Mouse (Mus musculus): ENCODE data around the gene Bbx.
A peak's percentile ranks its signal among the peaks of the same experiment; 100 is the strongest.

The Bbx gene

DNA sequence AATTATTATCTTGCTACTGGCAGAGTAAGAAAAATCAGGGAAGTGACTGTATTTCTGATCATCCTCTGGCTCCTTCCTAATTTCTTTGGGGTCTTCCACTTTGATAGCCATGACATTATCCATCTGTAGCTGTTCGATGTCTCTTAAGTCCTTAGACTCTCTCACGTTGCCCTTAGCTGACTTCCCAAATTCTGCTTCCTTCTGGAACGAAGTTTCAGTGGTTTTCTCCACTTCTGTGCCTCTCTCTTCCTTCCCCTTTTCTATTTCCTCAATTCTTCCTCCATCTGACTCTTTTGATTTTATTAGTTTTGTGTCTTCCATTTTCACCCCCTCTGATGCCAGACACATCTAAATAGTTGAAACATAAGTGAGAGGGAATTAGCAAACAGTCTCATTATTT is 207.2 kb downstream of the Bbx start:
- no peak for DNase-seq

DNA sequence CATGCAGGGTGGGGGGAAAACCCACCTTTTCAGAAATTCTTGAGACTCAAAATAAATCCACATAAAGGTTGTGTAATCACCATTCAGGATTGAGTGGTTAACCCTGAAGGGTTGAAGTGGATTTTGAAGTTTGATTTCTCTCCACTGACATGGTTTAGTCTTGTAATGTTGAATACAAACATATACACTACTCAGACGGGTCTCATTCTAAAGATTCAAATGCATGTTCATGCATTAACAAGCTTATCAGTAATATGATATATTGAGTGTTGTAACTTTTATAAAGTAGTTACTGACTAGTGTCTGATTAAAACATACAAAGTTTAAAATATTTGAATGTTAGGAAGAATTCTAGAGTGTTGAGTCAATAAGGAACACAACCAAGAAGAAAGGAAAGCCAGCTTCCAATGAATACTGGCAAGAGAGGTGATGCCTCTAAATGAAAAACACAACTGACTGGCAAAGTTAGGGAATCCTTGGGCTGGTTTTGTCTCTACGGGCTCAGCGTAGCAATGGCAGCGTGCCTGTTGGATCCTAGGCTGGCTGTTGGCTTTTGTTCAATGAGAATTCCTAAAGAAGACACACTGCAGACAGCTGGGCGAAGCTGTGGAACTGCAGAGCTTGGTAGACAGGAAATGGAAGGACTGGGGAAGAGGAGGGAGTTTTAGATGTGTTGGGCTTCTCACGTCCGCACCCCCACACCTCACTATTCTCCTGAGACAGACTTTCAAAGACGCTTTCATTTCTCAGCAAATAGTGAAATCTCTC is 211.3 kb downstream of the Bbx start:
- DNase-seq, result peak; percentile 33

DNA sequence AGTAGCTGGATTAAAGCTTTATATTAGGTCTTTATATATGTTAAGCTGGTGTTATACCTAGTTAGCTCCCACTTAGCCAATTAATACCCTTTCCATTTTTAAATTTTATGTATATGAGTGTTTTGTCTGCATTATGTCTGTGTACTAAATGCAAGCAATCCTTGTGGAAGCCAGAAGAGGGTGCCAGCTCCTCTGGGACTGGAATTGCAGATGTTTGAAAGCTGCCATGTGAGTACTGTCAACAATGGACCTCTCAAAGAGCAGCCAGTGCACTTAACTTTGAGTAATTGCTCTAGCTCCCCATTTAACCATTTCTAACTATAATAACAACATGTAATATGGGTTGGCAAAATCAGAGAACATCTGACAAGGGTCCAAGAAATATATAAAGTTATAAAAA is 215.1 kb downstream of the Bbx start:
- DNase-seq, result no peak

DNA sequence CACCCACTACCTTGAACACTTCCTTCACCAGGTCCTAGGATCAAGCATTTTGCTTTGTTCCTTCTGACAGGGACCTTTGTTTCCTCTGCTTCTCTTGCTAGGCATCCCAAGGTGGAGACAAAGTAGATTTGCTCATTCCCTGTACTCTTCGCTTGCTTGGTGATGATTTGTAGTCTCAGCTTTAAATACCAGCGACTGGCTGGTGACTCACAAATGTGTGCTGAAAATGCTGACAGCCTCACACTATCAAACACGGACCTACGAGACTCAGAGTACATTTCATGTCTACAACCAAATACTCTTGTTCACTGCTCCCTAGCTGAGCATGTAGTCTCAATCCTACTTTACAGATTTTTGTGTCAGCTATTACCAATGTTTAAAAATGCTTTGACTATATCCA is 220.5 kb downstream of the Bbx start:
- peak; percentile 37 for DNase-seq

DNA sequence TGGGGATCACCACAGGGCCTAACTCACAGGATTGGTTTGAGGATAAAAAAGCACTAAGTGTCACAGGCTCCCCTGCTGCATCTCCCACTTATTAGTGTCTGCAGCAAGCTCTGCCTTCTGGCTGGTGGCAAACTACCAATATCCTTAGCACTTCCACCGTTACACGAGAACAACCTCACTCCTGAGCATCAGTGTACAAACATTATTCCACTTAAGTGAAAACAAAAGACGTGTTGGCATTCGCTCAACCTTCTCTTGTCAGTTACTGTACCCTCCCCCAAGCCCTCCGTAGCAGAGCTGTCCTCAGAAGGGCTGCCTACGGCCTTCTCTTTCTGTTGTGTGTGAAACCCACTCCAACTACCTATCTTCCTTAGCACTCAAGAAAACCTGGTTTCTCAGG is 221.0 kb downstream of the Bbx start:
- DNase-seq, result no peak

DNA sequence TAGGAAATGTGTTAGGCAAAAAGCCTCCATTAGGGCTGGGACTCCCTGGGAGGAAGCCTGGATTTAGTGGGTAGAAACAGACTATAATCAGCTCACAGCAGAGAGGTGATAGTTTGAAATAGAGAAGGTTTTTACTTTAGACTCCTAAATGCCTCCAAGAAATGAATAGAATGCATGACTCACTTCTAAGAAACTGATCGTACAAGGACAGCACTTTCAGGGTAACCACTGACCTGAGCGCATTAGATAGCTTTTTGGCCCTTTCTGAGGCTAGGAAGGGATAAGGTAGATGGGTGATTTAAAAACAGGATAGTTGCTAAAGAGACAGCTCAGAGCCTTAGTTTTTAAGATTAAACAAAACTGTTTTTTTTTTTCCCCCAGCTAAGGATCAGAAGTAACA is 221.4 kb downstream of the Bbx start:
- no peak for DNase-seq

DNA sequence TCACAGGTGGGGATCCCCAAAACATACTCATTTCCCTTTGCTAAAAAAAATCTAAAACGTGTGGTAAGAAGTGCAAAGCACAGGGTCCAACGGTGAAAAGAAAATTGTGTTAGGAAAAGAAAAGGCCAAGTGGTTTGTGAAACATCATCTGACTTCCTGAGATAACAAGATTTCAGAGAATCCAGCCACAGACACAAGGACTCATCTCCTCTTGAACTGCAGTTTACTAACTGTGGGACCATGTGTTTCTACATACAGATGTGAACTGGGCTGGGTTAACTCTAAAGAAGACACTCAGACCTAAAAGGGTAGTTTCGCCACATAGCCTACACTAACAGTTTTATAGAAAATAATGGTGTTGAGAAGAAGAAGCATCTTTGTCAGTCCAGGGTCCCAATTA is 227.2 kb downstream of the Bbx start:
- DNase-seq, result no peak

DNA sequence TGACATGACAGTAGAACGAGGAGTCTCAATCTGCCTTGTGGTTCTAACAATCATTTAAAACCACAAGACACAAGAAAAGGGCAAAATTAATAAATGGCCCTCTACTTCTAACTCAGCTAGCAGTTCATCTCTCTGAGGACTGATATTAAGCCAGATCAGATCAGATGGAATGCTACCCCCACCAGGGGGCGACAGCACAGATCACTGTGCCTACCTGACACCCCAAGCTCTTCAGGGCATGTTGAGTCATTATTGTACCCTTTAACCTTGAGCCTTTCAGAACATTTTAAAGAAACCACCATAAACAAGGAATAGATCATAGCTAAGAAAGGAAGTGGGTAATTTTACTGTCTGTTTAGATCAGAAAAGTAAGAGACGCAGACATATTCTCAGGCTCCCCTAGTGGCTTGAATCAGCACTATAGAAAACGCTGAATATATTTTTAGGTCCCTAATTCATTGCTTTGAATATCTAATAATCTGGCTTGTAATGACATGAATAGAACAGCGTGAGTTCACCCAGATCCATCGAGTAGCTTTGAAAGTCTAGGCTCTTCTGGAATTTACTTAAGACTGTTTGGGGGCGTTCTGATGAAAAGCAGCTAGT is 230.5 kb downstream of the Bbx start:
- DNase-seq, result no peak

DNA sequence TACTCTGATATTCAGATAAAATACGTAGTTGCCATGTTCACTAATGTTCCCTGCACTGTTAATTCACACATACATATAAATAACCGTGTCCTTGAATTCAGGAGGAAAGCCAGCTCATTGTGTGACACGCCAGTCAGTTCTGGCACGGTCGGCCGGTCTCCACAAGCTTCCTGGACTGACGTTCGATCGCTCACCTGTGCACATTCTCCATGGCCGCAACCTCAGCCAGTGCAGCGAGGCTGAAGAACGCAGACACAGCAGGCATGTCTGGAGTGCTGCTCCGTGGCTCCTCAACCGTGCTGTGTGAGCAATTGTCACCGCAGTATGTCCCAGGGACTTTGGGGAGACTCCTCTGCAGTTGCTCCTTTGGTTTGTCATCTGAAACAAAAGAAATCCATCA is 232.0 kb downstream of the Bbx start:
- DNase-seq, result no peak

DNA sequence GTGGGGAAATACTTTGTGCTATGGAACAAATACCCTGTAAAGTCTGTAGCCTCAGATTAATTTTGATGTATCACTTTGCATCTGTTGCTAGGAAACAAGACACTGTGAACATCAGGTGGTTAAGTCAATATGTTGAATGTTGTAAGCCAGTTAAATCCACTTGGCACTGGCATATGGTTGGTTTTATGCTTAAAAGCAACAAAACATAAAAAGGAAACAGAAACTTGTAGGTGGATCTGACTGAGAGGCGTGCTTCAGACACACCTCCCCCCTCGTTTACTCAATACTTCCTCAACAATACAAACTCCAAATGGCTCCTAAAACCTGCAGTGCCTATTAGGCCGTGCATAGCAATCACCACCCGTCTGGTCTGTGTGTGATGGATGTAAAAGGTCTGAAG is 236.1 kb downstream of the Bbx start:
- DNase-seq, result no peak

DNA sequence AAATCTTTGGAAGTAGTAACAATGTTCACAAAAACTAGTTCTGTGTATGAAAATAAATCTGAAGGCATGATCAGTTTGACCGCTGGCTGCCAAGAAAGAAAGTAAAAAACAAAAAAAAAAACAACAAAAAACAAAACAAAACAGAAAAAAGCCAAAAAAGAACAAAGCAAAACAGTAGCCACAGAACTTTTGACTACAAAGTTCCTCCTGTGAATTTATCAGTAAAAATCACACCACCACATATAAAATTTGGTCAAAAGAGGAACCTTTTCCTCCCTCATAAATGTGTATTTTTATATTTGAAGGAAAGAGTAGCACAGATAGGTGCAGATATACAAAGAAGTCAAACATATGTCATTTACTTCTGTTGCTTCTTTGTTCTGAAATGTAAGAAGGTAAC is 239.6 kb downstream of the Bbx start:
- DNase-seq, result no peak

DNA sequence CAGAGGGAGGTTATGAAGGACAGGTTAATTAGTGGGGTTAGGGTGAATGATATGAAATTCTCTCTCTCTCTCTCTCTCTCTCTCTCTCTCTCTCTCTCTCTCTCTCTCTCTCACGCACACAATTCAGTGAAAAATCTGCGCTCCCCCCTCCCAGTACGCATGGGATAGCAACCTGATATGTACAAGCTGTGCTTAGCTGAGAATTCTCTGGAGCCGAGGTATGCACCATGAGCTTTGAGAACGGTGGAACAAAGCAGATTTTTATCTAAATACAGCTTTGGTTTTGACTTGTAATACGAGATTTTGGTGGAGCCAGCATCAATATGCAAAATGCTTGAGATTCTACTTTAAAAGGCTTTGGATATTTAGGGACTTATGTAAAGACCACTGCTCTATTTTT is 243.1 kb downstream of the Bbx start:
- no peak for DNase-seq

DNA sequence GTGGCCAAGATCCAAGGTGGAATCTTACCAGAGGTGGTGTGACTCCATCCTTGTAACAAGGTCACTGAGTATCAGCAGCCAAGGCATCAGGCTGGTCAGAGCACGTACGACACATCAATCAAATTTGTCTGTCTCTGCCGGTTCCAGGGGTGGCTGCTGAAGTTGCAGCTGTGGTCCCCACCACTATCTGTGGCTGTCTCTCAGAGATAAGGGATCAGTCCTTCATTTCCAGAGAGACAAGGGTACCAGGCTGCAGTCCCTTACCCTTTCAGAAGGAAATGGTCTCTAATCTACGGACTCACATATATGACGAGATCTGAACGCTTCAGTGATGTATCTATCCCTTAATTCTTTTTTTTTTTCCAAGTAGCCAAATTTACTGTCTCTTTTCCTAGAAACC is 245.6 kb downstream of the Bbx start:
- DNase-seq, result no peak

DNA sequence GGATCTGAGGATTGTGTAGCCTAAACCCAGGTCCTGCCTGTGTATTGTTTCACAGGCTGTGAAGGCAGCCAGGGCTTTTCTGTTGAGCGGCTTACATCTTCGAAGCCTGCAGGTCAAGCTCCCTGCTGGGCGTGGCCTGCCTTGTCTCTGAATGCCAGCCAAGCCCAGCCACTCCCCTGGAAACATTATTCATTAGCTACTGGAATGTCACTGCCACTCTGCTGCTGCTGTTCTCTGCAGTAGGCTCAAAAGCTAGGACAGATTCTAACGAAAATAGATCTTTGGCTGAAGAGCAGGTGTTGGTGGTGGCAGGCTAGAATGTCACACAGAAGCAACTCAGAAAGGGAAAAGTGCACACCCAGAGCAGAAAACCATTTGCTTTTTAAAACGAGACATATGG is 247.1 kb downstream of the Bbx start:
- peak; percentile 13 for DNase-seq

DNA sequence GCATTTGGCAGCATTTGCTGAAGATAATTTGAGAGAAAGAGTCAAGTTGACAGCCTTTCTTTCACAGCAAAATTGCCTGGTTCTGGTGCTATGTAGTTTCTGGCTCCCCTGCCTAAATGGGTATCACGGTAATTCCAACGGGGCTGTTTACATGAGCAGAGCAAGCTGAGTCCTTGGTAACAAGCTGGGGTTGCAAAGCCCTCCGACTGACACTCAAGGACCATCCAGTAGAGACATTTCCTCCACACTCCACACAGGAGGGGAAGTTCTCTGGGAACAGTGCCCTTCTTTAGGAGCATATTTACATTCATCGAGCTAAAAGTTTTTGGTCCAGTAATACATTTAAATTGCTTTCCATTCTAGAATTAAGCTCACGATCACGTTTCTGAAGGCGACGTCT is 249.2 kb downstream of the Bbx start:
- DNase-seq, result no peak

DNA sequence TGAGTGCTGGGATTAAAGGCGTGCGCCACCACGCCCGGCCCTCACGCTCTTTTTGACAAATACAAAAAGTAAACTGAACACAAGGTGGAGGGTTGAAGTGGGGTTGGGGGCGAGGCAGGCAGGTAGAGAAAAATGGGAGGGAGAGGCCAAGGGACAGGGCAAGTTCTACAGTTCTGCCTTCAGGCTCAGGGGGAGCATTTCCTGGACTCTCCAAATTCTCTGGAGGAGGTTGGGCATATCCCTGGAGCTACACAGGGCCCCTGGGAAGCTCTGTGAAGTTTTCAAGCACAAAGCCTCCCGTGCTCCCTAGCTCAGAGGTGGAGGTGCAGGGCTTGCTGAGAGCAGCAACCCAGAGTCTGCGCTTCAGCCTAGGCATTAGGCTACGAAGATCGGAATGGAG is 249.6 kb downstream of the Bbx start:
- no peak for DNase-seq

DNA sequence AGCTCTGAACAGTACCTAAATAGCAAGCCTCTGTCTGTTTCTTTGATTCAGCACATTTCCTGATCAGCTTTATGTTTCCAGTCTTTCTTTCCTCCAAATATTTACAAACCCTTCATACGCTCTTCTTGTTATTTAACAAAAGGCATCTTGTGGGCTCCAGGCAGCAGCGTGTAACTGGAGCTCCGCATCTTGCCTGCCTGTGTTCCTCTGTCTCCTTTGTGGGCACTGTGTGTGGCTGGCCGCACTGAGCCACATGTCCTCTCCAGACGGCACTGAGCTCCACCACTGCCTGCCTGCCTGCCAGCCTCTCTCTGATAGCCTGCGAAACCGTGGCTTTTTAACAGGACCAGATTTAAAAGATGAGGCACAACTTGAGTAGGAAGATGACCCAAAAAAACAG is 259.4 kb downstream of the Bbx start:
- no peak for DNase-seq

DNA sequence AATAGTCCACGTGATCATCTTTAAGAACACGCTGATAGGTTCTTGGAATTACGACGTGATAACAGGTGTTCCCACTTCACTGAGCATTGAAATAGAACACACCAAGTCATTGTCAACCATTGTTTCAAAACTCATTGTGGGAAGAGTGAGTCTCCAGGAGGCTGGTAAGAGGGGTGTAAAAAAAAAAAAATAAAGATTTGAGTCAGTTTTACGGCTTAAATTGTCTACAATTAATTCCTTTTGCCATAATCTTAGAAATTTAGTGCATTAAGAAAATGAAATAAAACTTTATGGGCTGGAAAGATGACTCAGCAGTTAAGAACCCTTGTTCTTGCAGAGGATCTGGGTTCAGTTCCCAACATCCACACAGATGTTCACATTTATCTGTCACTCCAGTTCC is 261.4 kb downstream of the Bbx start:
- no peak for DNase-seq

DNA sequence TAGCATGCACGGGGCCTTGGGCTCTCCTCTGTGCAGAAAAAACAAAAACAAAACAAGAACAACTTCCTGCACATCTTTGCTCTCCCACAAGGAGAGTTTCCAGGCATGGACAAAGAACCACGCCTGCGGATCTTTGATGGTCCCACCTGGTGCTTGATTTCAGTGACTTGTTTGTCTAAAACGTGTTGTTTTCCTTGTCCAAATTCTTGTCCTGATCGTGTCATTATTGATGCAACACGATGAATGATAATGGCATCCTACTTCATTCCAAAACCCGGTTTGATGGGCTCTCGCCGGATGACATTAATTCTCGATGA is 264.2 kb downstream of the Bbx start:
- DNase-seq, result no peak

DNA sequence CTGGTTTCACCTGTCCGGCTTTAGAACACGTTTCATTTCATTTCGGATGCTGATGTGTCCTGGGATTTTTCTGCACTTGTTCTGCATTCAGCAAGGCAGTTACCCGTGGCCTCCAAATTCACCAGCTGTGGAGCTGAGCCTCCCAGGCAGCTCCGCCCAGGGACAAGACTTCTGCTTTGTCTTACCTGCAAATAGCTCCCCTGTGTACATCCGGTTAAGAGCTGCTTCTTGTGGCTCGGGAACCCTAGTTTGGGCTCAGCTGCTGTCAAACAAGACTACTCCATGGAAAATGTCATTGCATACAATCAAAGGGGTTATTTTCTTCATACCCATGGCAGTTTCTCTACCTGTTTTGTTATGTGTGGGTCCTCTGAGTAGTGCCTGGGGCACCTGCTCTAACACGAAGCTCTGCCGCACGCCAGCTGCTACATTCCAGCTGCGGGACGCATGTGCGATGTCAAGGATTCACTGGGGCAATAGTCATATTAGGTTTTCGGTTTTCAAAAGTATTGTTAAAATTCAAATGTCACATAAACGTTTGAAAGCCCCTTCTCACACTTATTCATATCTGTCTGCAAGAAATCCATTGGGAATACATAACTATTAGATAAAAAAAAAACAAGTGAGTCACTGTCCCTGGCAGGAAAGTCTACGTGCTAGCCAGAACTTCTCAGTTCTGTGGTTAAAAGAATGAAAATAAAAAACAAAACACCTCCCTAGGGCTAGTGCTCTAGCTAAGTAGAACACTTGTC is 264.8 kb downstream of the Bbx start:
- no peak for DNase-seq

DNA sequence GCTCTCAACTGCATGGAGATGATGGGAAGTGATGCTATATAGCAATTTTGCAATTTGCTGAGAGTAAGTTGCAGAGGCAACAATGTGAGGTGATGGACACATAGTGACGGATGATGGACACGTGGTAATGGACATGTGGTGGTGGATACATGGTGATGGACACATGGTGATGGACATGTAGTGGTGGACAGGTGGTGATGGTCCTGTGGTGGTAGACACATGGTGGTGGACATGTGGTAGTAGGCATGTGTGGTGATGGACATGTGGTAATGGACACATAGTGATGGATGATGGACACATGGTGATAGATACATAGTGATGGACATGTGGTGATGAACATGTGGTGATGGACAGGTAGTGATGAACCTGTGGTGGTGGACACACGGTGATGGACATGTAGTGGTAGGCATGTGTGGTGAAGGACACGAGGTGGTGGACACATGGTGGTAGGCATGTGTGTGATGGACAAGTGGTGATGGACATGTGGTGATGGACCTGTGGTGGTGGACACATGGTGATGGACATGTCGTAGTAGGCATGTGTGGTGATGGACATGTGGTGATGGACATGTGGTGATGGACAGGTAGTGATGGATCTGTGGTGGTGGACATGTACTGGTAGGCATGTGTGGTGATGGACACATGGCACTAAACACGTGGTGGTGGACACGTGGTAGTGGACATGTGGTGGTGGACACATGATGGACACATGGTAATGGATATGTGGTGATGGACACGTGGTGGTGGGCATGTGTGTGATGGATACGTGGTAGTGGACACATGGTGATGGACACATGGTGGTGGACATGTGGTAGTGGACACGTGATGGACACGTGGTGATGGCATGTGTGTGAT is 271.5 kb downstream of the Bbx start:
- no peak for DNase-seq

DNA sequence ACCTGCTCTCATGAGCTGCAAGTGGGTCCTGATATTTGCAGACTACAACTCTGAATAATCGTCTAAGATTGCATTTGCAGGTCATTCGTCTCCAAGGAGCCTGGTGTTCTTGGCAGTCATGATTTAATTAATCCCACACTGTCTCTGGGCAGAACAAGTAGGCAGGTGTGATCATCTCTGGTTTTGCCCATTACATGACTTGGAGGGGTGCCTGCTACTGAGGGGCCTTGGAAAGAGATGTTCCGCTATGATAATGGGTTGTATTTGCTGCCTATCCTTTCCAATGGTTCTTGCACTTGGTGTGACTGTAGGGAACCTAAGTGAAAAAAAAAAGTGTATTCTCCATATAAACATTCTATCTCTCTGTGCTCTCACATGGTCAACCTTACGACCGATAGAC is 273.6 kb downstream of the Bbx start:
- no peak for DNase-seq

DNA sequence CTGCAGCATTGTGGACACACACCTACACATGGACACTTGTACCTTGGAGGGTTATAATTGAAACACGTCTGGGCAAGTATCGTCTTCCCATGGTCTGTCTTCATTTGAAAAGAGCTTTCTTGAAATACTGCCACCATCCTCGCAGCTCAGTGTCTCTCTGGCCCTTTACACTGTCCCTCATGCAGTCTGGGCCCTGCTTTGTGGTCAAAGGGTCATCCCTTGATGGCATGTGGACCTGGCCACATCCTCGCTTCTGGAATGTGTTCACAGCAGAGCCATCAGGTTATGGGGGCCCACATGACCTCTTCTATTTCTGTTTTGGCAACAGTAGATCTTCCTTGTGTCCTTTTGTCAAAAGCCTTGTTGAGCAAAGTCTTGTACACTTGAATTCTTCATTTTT is 282.6 kb downstream of the Bbx start:
- no peak for DNase-seq

DNA sequence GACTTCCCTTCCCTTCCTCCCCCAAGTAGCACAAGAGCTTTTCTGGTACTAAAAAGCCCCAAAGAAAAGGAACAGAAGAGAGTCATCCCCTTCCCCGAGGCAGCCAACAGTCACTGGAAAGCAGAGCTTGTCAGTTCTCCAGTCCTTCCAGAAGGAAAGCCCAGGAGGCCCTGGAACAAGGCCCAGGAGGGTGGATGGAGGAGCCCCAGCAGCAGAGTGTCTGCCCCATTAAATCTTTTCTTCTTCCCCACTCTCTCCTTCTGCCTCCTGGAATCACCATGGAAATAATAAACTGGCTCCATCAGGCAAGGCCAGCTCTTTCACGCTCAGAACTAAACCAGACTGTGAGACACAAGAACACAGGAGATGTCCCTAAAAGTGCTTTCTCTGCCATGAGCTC is 284.3 kb downstream of the Bbx start:
- peak; percentile 29 for DNase-seq

All from right cerebral cortex, adult 18-20 months (tissue).